Mouse (Mus musculus) neural tube, embryonic 14.5 days (tissue): ENCODE measurements around the gene Pias4. TPM values are rescaled to one million over a fixed set of nuclear protein-coding genes. Genes with fewer than 3 reads are reported as not detected.

Source experiments
- ATAC-seq: fragments of 200-750 bp; cut with Nextera tagmentation; 2 replicates; pipeline ENCODE4 v1.8.0; 2017; ENCODE audit warnings: low read depth, mild to moderate bottlenecking, moderate TSS enrichment, moderate library complexity
- H3K27ac ChIP-seq: fragments of 300-500 bp; sonication (generic); 2 replicates; pipeline ENCODE4 v1.5.1; 2014; ENCODE audit warnings: low read depth, mild to moderate bottlenecking, control low read depth, low read length, moderate library complexity, mixed read lengths
- H3K27me3 ChIP-seq: fragments of 300-500 bp; sonication (generic); 2 replicates; pipeline ENCODE4 v1.6.1; 2014; ENCODE audit warnings: low read length; ENCODE audit not compliant: control insufficient read depth, insufficient read depth
- H3K36me3 ChIP-seq: fragments of 300-500 bp; sonication (generic); 2 replicates; pipeline ENCODE4 v1.6.1; 2014; ENCODE audit warnings: low read length, mixed read lengths; ENCODE audit not compliant: control insufficient read depth, insufficient read depth
- H3K4me1 ChIP-seq: fragments of 300-500 bp; sonication (generic); 2 replicates; pipeline ENCODE4 v1.6.1; 2014; ENCODE audit warnings: low read length; ENCODE audit not compliant: control insufficient read depth, insufficient read depth
- H3K4me2 ChIP-seq: fragments of 300-500 bp; sonication (generic); 2 replicates; pipeline ENCODE4 v1.6.1; 2014; ENCODE audit warnings: mild to moderate bottlenecking, low read depth, low read length, control low read depth
- H3K4me3 ChIP-seq: fragments of 300-500 bp; sonication (generic); 2 replicates; pipeline ENCODE4 v1.5.1; 2014; ENCODE audit warnings: low read depth, low read length, control low read depth, mixed read lengths
- H3K9ac ChIP-seq: fragments of 300-500 bp; sonication (generic); replicated peaks from 2 replicates; pipeline ENCODE4 v1.6.1; 2014; ENCODE audit warnings: low read depth, mild to moderate bottlenecking, control low read depth, low read length, mixed read lengths
- H3K9me3 ChIP-seq: fragments of 300-500 bp; sonication (generic); 2 replicates; pipeline ENCODE4 v1.6.1; 2016; ENCODE audit warnings: low read length; ENCODE audit not compliant: control insufficient read depth
- WGBS: fragments of 180-500 bp; shearing (Covaris S2); extraction: QIAGEN DNeasy Blood & Tissue Kit; methylation state at CpG from one replicate; pipeline ENCODE4 v1.1.7; 2014; 5-methylcytosine and 5-hydroxymethylcytosine counted together
- polyA plus RNA-seq: library from polyadenylated mRNA; unstranded; fragments of >200 nt; fragmentation: Nextera tagmentation; extraction: Ambion mirVana; gene quantifications from 2 replicates; pipeline ENCODE4 v1.2.1, GENCODE M21; 2014

Pias4 gene
- polyA plus RNA-seq, 1 experiment from 2014 or later: 48.4 TPM

DNA sequence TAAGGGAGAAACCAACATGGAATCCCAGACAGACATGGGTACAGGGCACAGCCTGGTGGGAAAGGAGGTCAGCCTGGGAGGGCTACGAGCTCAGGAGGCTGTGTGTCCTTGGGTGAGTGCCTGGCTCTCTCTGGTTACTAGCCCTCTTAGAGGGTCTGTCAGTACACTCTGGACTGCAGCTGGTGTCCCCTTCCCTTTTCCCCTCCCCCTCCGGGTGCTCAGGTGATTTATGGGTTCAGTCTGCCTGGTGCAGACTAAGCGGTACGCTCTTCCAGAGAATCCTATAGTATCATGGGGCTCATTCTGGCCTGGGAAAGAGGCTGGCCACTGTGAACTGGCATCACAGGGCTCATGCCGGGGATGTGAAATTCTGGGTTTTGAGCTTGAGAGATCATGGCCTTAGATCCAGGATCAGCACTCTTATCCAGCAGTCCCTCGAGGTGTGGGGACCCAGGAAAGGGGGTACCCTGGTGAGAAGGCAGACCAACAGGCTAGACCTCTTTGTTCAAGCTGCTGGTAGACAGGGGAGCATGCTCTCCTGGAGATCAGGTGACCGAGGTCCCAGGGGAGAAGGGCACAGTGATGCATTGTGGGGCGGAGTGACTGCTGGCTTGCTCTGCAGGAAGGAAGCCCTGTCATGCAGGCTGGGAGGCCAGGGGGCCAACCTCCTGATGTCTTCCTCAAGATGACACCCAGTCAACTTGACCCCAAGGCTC, 6.0 kb downstream of the Pias4 start:
- Histone ChIP-seq H3K27ac (no peak overlapping the region; the same call in 1 of the 2 replicates), H3K4me1 (peaks cover 8% of the 10 kb centered on the region), H3K4me2 (no peak overlapping the region), H3K27me3 (no peaks in the 10 kb centered on the region), H3K9ac (0 out of 2 replicates have a peak overlapping the region, but pooled peaks have one; percentile 18), H3K4me3 (no peak overlapping the region), H3K36me3 (peaks cover 29% of the 10 kb centered on the region), H3K9me3 (no peaks in the 10 kb centered on the region)
- WGBS: 47% methylated on average over 8 of the region's 8 CpGs
- ATAC-seq: peak; percentile 48

DNA sequence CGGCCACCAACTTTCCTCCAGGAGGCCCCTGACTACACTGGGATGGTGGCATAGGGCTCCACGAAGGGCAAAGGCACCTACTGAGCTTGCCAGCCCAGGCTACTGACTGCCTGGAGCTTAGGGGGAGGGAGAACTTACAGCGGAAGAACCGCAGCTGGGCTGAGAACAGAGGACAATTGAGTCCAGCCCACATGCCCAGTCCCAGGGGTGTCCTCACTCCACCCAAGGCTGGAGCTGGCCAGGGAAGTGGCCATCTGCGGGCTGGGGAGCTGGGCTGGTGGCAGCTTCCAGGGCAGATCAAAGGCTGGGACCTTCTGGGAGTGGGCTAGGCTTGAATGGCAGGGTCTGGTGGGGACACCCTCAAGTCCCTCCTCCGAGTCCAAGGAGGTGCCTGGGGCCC, 13.0 kb downstream of the Pias4 start:
- Histone ChIP-seq H3K9me3 (no peaks in the 10 kb centered on the region), H3K36me3 (peaks cover 60% of the 10 kb centered on the region), H3K9ac (no peak overlapping the region), H3K27ac (no peak overlapping the region), H3K4me3 (no peak overlapping the region), H3K27me3 (no peaks in the 10 kb centered on the region), H3K4me1 (no peaks in the 10 kb centered on the region), H3K4me2 (no peak overlapping the region)
- 72% methylated on average over 6 of the region's 6 CpGs for WGBS
- no peak for ATAC-seq

- peaks cover 64% of the 10 kb centered on the region for H3K36me3 ChIP-seq
- H3K9ac ChIP-seq: no peak overlapping the region
- no peak overlapping the region for H3K27ac ChIP-seq
- ATAC-seq: no peak
- H3K4me3 ChIP-seq: no peak overlapping the region
- 88% methylated on average over 12 of the region's 12 CpGs for WGBS
- H3K4me1 ChIP-seq: no peaks in the 10 kb centered on the region
- no peaks in the 10 kb centered on the region for H3K27me3 ChIP-seq
- no peaks in the 10 kb centered on the region for H3K9me3 ChIP-seq
- H3K4me2 ChIP-seq: no peak overlapping the region
Measured at GRCm38 (mm10) chr10:81154313-81154712, 13.4 kb downstream of the Pias4 start.

- H3K9me3 ChIP-seq: no peaks in the 10 kb centered on the region
- no peak overlapping the region for H3K4me3 ChIP-seq
- H3K9ac ChIP-seq: no peak overlapping the region
- no peak for ATAC-seq
- no peak overlapping the region for H3K4me2 ChIP-seq
- 86% methylated on average over 12 of the region's 12 CpGs for WGBS
- H3K27me3 ChIP-seq: no peaks in the 10 kb centered on the region
- H3K4me1 ChIP-seq: no peaks in the 10 kb centered on the region
- H3K27ac ChIP-seq: no peak overlapping the region
- H3K36me3 ChIP-seq: peaks cover 73% of the 10 kb centered on the region
Measured at GRCm38 (mm10) chr10:81152609-81153008, 15.1 kb downstream of the Pias4 start.

GRCm38 (mm10) chr10:81151261-81151660, 16.5 kb downstream of the Pias4 start:
- Histone ChIP-seq H3K4me1 (no peaks in the 10 kb centered on the region), H3K4me2 (no peak overlapping the region), H3K9ac (no peak overlapping the region), H3K27ac (no peak overlapping the region), H3K9me3 (no peaks in the 10 kb centered on the region), H3K27me3 (no peaks in the 10 kb centered on the region), H3K36me3 (peaks cover 72% of the 10 kb centered on the region), H3K4me3 (no peak overlapping the region)
- 67% methylated on average over 6 of the region's 6 CpGs for WGBS
- no peak for ATAC-seq

GRCm38 (mm10) chr10:81146296-81146695, 21.4 kb downstream of the Pias4 start:
- peaks cover 8% of the 10 kb centered on the region for H3K4me1 ChIP-seq
- peaks cover 59% of the 10 kb centered on the region for H3K36me3 ChIP-seq
- H3K4me3 ChIP-seq: no peak overlapping the region
- no peak overlapping the region for H3K4me2 ChIP-seq
- ATAC-seq: no peak
- 93% methylated on average over 4 of the region's 4 CpGs for WGBS
- no peaks in the 10 kb centered on the region for H3K9me3 ChIP-seq
- no peak overlapping the region for H3K27ac ChIP-seq
- no peaks in the 10 kb centered on the region for H3K27me3 ChIP-seq
- H3K9ac ChIP-seq: 0 out of 2 replicates have a peak overlapping the region, but pooled peaks have one; percentile 12

GRCm38 (mm10) chr10:81145778-81146177, 21.9 kb downstream of the Pias4 start:
- H3K9ac ChIP-seq: 0 out of 2 replicates have a peak overlapping the region, but pooled peaks have one; percentile 12
- H3K4me2 ChIP-seq: no peak overlapping the region
- peaks cover 12% of the 10 kb centered on the region for H3K4me1 ChIP-seq
- H3K27ac ChIP-seq: no peak overlapping the region
- ATAC-seq: no peak
- WGBS: 85% methylated on average over 7 of the region's 7 CpGs
- no peaks in the 10 kb centered on the region for H3K9me3 ChIP-seq
- H3K36me3 ChIP-seq: peaks cover 59% of the 10 kb centered on the region
- no peak overlapping the region for H3K4me3 ChIP-seq
- no peaks in the 10 kb centered on the region for H3K27me3 ChIP-seq

- no peaks in the 10 kb centered on the region for H3K27me3 ChIP-seq
- H3K9me3 ChIP-seq: no peaks in the 10 kb centered on the region
- no peak overlapping the region for H3K27ac ChIP-seq
- no peak overlapping the region for H3K4me2 ChIP-seq
- peaks cover 17% of the 10 kb centered on the region for H3K4me1 ChIP-seq
- peaks cover 57% of the 10 kb centered on the region for H3K36me3 ChIP-seq
- no peak overlapping the region for H3K4me3 ChIP-seq
- no peak overlapping the region for H3K9ac ChIP-seq
- WGBS: 95% methylated on average over 6 of the region's 6 CpGs
- no peak for ATAC-seq
Measured at GRCm38 (mm10) chr10:81145307-81145706, 22.4 kb downstream of the Pias4 start.

GRCm38 (mm10) chr10:81144667-81145066, 23.1 kb downstream of the Pias4 start:
- H3K9me3 ChIP-seq: no peaks in the 10 kb centered on the region
- no peak overlapping the region for H3K9ac ChIP-seq
- H3K36me3 ChIP-seq: peaks cover 52% of the 10 kb centered on the region
- peaks cover 23% of the 10 kb centered on the region for H3K4me1 ChIP-seq
- no peak overlapping the region for H3K4me2 ChIP-seq
- ATAC-seq: no peak
- H3K27me3 ChIP-seq: no peaks in the 10 kb centered on the region
- no peak overlapping the region for H3K4me3 ChIP-seq
- 94% methylated on average over 27 of the region's 27 CpGs for WGBS
- no peak overlapping the region for H3K27ac ChIP-seq
